Mouse (Mus musculus) adrenal gland, adult 18-20 months (tissue): ENCODE measurements around the gene C1ql1. TPM values are rescaled to one million over a fixed set of nuclear protein-coding genes. Genes with fewer than 3 reads are reported as not detected.
A peak's percentile ranks its signal among the peaks of the same experiment; 100 is the strongest.

Experiments used
- DNase-seq, 2 experiments: peaks; one replicate each; pipeline ENCODE4 v3.0.0; 2021 to 2022; ENCODE audit warnings: low spot score in 2 of 2
- total RNA-seq, 2 experiments: library from RNA; stranded (reverse); gene quantifications; 1 replicate in 1 of 2; 2 replicates in 1 of 2; pipeline ENCODE4 v1.2.3; 2021

C1ql1 gene
- total RNA-seq, 2 experiments from 2014 or later: 49.2 to 60.0 TPM

- no peak for DNase-seq
Observed at GRCm38 (mm10) chr11:102902107-102902506, 44.4 kb downstream of the C1ql1 start.

- no peak for DNase-seq
Observed at GRCm38 (mm10) chr11:102901199-102901598, 45.3 kb downstream of the C1ql1 start.

GRCm38 (mm10) chr11:102900763-102901162 is 45.7 kb downstream of the C1ql1 start, which contains the start of gene Gfap:
Gene Gfap, minus strand, starts transcription at chr11:102900912.
- DNase-seq: peak; percentile 79 to 82

- DNase-seq: no peak
Observed at GRCm38 (mm10) chr11:102898408-102898807, 48.1 kb downstream of the C1ql1 start.

GRCm38 (mm10) chr11:102896641-102897040 is 49.8 kb downstream of the C1ql1 start:
- DNase-seq: no peak

GRCm38 (mm10) chr11:102895779-102896178 is 50.7 kb downstream of the C1ql1 start:
- DNase-seq: no peak

GRCm38 (mm10) chr11:102894716-102895115 is 51.8 kb downstream of the C1ql1 start:
- DNase-seq: no peak

GRCm38 (mm10) chr11:102893015-102893651 is 53.4 kb downstream of the C1ql1 start:
- peak; percentile 51 to 55 for DNase-seq

- no peak for DNase-seq
Observed at GRCm38 (mm10) chr11:102890096-102890495, 56.4 kb downstream of the C1ql1 start.

Other genes with a start within 250 kb of the C1ql1 start
- 10 to 100 TPM; 21.7 to 30.4 TPM for gene Ccdc43, start 248.9 kb downstream of the C1ql1 start, total RNA-seq
- 1 to 10 TPM; 1.9 to 5.5 TPM for gene Adam11, start 185.2 kb downstream of the C1ql1 start, total RNA-seq
- 10 to 100 TPM; 12.0 to 16.4 TPM for gene Gjc1, start 127.0 kb downstream of the C1ql1 start, total RNA-seq
- 1 to 10 TPM; 1.2 to 4.1 TPM for gene Higd1b, start 110.8 kb downstream of the C1ql1 start, total RNA-seq
- gene Eftud2, start 65.7 kb downstream of the C1ql1 start, total RNA-seq: 10 to 100 TPM; 64.6 to 70.2 TPM
- gene Ccdc103, start 65.5 kb downstream of the C1ql1 start, total RNA-seq: under 1 TPM; 0.32 to 0.36 TPM
- not detected for gene Fam187a, start 61.5 kb downstream of the C1ql1 start, total RNA-seq
- 1 to 10 TPM in 1 of 2 experiments, under 1 TPM in 1; 0.76 to 1.1 TPM for gene Gfap, start 45.8 kb downstream of the C1ql1 start, total RNA-seq
- gene Kif18b, start 21.6 kb downstream of the C1ql1 start, total RNA-seq: under 1 TPM; 0.51 to 0.73 TPM
- 100 to 1,000 TPM in 1 of 2 experiments, 10 to 100 TPM in 1; 97.0 to 100 TPM for gene Nmt1, start 81.5 kb upstream of the C1ql1 start, total RNA-seq
- 10 to 100 TPM; 44.7 to 54.1 TPM for gene Dcakd, start 81.6 kb upstream of the C1ql1 start, total RNA-seq
- 10 to 100 TPM in 1 of 2 experiments, 1 to 10 TPM in 1; 6.6 to 12.0 TPM for gene Plcd3, start 155.0 kb upstream of the C1ql1 start, total RNA-seq
- 100 to 1,000 TPM; 116 to 169 TPM for gene Acbd4, start 155.0 kb upstream of the C1ql1 start, total RNA-seq
- 10 to 100 TPM; 71.1 to 83.3 TPM for gene Hexim1, start 169.5 kb upstream of the C1ql1 start, total RNA-seq
- gene Hexim2, start 185.7 kb upstream of the C1ql1 start, total RNA-seq: 1 to 10 TPM; 2.8 to 5.6 TPM
- gene Fmnl1, start 224.4 kb upstream of the C1ql1 start, total RNA-seq: 10 to 100 TPM; 19.8 to 20.9 TPM